Mouse (Mus musculus) splenic B cell, adult 2 months (primary cell): ENCODE measurements around the gene Gm9045.
A peak's percentile ranks its signal among the peaks of the same experiment; 100 is the strongest.
"Not testable (repeated sequence)": the region's sequence is repeated elsewhere in the genome, so short reads cannot be mapped to it uniquely, and the experiment has no call there.

Experiments
- DNase-seq: peaks from one replicate; pipeline ENCODE4 v3.0.0-alpha.2; 2011; ENCODE audit warnings: low read depth, low spot score
- H3K27me3 ChIP-seq: 2 replicates; pipeline ENCODE4 v1.6.1; 2012; ENCODE audit warnings: mild to moderate bottlenecking, low read length, moderate library complexity, mixed read lengths; ENCODE audit not compliant: control insufficient read depth, poor library complexity, insufficient read depth, severe bottlenecking
- H3K36me3 ChIP-seq: 2 replicates; pipeline ENCODE4 v1.6.1; 2012; ENCODE audit warnings: mild to moderate bottlenecking, low read length, moderate library complexity, mixed read lengths; ENCODE audit not compliant: control insufficient read depth, poor library complexity, insufficient read depth, severe bottlenecking

The Gm9045 gene

GRCm38 (mm10) chr10:118337731-118338130 is at the start of gene Gm9045:
Gene Gm9045 (minus strand): TSS chr10:118337831.
- not testable (repeated sequence) for H3K27me3 ChIP-seq, H3K36me3 ChIP-seq

GRCm38 (mm10) chr10:118370443-118370842 is 32.8 kb upstream of the Gm9045 start:
- H3K36me3 ChIP-seq, result no peaks in the 10 kb centered on the region
- DNase-seq, result peak; percentile 89
- H3K27me3 ChIP-seq, result no peaks in the 10 kb centered on the region

More at GRCm38 (mm10) chr10:118337731-118338130, at the start of gene Gm9045:
- DNase-seq, result not testable (repeated sequence)

GRCm38 (mm10) chr10:118369518-118369917 is 31.9 kb upstream of the Gm9045 start:
- Histone ChIP-seq H3K36me3 (no peaks in the 10 kb centered on the region), H3K27me3 (no peaks in the 10 kb centered on the region)
- DNase-seq, result no peak

GRCm38 (mm10) chr10:118354005-118354404 is 16.4 kb upstream of the Gm9045 start, which contains the start of gene Gm9049:
Gene Gm9049 (minus strand): TSS chr10:118354105.
- not testable (repeated sequence) for H3K27me3 ChIP-seq, DNase-seq, H3K36me3 ChIP-seq

- DNase-seq, H3K36me3 ChIP-seq, H3K27me3 ChIP-seq: not testable (repeated sequence)
Measured at GRCm38 (mm10) chr10:118348579-118348978, 10.9 kb upstream of the Gm9045 start, which contains the start of gene Gm9048. Gene Gm9048 (minus strand): TSS chr10:118348679.

DNA sequence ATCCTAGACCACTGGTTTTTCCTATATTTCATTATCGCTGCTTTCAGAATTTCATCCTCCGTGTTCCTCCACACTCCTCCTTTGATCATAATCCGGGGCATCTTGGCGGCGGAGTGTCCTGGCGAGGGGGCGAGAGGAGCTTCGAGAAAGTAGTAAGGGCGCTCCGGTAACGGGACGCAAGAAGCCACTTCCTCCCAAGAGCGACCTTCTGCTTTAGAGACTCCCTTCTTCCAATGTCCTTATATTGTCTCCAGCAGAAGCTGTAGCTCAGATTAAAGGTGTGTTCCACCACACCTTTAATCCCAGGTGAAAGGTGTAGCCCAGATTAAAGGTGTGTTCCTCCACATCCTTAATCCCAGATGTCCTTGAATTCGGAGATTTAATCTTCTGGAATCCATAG is 5.5 kb upstream of the Gm9045 start, which contains the start of gene Gm9046:
TSS of gene Gm9046 (minus strand) at position 101 of the 400 bp plus-strand sequence.
- H3K36me3 ChIP-seq, H3K27me3 ChIP-seq, DNase-seq: not testable (repeated sequence)

DNA sequence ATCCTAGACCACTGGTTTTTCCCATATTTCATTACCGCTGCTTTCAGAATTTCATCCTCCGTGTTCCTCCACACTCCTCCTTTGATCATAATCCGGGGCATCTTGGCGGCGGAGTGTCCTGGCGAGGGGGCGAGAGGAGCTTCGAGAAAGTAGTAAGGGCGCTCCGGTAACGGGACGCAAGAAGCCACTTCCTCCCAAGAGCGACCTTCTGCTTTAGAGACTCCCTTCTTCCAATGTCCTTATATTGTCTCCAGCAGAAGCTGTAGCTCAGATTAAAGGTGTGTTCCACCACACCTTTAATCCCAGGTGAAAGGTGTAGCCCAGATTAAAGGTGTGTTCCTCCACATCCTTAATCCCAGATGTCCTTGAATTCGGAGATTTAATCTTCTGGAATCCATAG is 5.3 kb downstream of the Gm9045 start, which contains the start of gene Gm9044:
TSS of gene Gm9044 (minus strand) at position 101 of the 400 bp plus-strand sequence.
- not testable (repeated sequence) for DNase-seq, H3K27me3 ChIP-seq, H3K36me3 ChIP-seq

DNA sequence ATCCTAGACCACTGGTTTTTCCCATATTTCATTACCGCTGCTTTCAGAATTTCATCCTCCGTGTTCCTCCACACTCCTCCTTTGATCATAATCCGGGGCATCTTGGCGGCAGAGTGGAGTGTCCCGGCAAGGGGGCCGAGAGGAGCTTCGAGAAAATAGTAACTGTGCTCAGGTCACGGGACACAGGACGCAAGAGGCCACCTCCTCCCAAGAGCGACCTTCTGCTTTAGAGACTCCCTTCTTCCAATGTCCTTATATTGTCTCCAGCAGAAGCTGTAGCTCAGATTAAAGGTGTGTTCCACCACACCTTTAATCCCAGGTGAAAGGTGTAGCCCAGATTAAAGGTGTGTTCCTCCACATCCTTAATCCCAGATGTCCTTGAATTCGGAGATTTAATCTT is 10.8 kb downstream of the Gm9045 start, which contains the start of gene Gm9040:
TSS of gene Gm9040 (minus strand) at position 101 of the 400 bp plus-strand sequence.
- DNase-seq, H3K27me3 ChIP-seq: not testable (repeated sequence)

DNA sequence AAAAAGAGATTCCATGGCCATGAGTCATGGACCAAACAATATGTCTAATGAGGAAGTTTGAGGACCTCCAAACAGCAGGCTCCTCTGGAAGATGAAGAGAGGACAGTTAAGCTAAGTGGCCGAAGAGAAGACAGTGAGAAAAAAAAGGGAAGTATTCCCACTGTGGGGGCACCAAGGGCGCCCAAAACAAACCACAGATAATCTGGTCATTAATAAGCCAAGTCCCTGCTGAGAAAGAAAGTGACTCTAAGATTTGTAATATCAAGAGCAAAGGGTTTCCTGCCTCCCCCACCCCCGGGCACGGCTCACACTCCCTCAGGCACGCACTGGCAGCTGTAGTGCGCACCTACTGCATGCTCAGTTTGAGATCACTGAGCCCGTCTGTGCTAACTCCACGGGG is 18.6 kb downstream of the Gm9045 start:
- no peak for DNase-seq
- Histone ChIP-seq H3K36me3 (no peaks in the 10 kb centered on the region), H3K27me3 (no peaks in the 10 kb centered on the region)

More for the DNA sequence above, 10.8 kb downstream of the Gm9045 start, which contains the start of gene Gm9040:
- H3K36me3 ChIP-seq, result not testable (repeated sequence)

GRCm38 (mm10) chr10:118302133-118302532 is 35.5 kb downstream of the Gm9045 start:
- H3K36me3 ChIP-seq, DNase-seq, H3K27me3 ChIP-seq: not testable (repeated sequence)

- no peak for DNase-seq
- no peaks in the 10 kb centered on the region for H3K27me3 ChIP-seq
- no peaks in the 10 kb centered on the region for H3K36me3 ChIP-seq
Measured at GRCm38 (mm10) chr10:118294938-118295337, 42.7 kb downstream of the Gm9045 start, which contains the start of gene Iltifb. Gene Iltifb (minus strand): TSS chr10:118295038.
